Mouse (Mus musculus) spleen, adult 2 months (tissue): ENCODE data around the gene Glis2. TPM values are rescaled to one million over a fixed set of nuclear protein-coding genes. Genes with fewer than 3 reads are reported as not detected.

Experiments used
- DNase-seq, 2 experiments: peaks; one replicate each; pipeline versions ENCODE4 v3.0.0 to v3.0.0-alpha.2; 2012 to 2021; ENCODE audit warnings: low spot score in 2 of 2, low read depth in 1 of 2
- H3K27ac ChIP-seq: fragments of 200-500 bp; 2 replicates; pipeline ENCODE4 v1.5.1; 2012; ENCODE audit warnings: low read length, inconsistent platforms; ENCODE audit not compliant: insufficient read depth
- H3K27me3 ChIP-seq: fragments of 200-500 bp; 2 replicates; pipeline ENCODE4 v1.6.1; 2012; ENCODE audit warnings: mild to moderate bottlenecking, moderate library complexity, low read length, inconsistent platforms; ENCODE audit not compliant: control insufficient read depth, insufficient read depth
- H3K36me3 ChIP-seq: fragments of 200-500 bp; 2 replicates; pipeline ENCODE4 v1.6.1; 2012; ENCODE audit warnings: mild to moderate bottlenecking, low read length, inconsistent platforms; ENCODE audit not compliant: control insufficient read depth, insufficient read depth
- H3K4me1 ChIP-seq: fragments of 200-500 bp; 2 replicates; pipeline ENCODE4 v1.6.1; 2011; ENCODE audit warnings: inconsistent platforms; ENCODE audit not compliant: control insufficient read depth, insufficient read depth, insufficient read length
- H3K4me3 ChIP-seq: fragments of 200-500 bp; 2 replicates; pipeline ENCODE4 v1.5.1; 2011; ENCODE audit warnings: mild to moderate bottlenecking, inconsistent platforms; ENCODE audit not compliant: insufficient read depth, insufficient read length; ENCODE audit errors: extremely low read depth
- CTCF ChIP-seq: fragments of 200-500 bp; IDR thresholded peaks from 2 replicates; pipeline ENCODE4 v1.5.1; 2011; ENCODE audit warnings: mild to moderate bottlenecking, inconsistent platforms; ENCODE audit not compliant: insufficient read depth, insufficient read length, insufficient replicate concordance; ENCODE audit errors: extremely low read depth
- POLR2A ChIP-seq: fragments of 200-500 bp; IDR thresholded peaks from 2 replicates; pipeline ENCODE4 v1.6.1; 2011; ENCODE audit warnings: low read depth, low read length, inconsistent platforms
- WGBS: fragments of 180-500 bp; shearing (Covaris S2); methylation state at CpG from one replicate; pipeline ENCODE4 v1.1.7; 2018; 5-methylcytosine and 5-hydroxymethylcytosine counted together
- polyA plus RNA-seq: library from polyadenylated mRNA; depleted of rRNA; stranded (reverse); fragments of >200 nt; gene quantifications from 2 replicates; pipeline ENCODE4 v1.2.3, GENCODE M21; 2012

Glis2 gene
- polyA plus RNA-seq, 1 experiment: 11.9 TPM

- 93% methylated on average over 9 of the region's 9 CpGs for WGBS
- Histone ChIP-seq H3K27ac (no peak overlapping the region), H3K36me3 (peaks cover 39% of the 10 kb centered on the region), H3K4me3 (no peak overlapping the region), H3K4me1 (no peaks in the 10 kb centered on the region), H3K27me3 (no peaks in the 10 kb centered on the region)
- TF ChIP-seq CTCF (no peak), POLR2A (no peak)
- no peak for DNase-seq
Observed at GRCm38 (mm10) chr16:4634681-4635080, 40.2 kb downstream of the Glis2 start.

DNA sequence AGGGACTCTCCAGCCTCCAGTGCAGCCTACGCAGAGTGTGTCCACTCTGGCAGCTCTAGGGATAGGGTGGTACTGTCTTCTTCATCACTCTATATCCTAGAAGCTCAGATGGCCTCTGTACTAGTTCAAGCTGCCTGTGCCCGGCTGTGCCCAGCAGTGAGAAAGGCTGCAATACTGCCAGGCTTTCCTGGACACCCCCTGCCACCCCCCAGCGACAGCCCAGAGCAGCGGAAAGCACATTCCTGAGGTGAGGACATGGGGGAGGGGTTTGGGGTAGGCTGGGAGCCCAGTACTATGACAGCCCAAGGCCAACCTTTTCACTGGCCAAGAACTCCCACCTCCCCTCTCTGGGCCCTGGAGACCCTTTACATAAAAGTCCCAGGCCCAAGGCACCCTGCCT is 41.2 kb downstream of the Glis2 start:
- WGBS: 96% methylated on average over 4 of the region's 4 CpGs
- no peak overlapping the region for H3K4me3 ChIP-seq

DNA sequence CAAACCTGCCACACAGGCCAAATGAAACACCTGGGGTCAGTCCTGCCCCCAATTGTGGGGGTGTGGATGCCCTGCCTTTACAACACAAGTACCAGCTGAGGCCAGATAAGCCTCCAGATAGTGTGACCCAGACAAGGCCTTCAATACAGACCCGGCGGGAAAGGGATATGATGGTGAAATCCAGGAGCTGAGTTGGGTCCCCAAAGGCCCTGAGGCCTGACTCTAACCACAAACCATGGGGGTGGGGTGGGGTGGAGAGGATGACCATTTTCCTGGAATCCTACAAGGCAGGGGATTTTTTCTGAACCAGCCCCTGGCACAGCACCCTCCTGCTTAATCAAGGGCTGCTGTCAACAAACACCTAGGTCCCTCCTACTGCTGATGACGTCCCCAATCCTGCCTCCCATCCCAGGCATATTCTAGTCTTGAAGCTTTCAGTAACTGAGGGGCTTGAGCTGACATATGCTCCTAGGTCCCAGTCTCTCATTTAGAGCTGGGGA is 44.4 kb downstream of the Glis2 start:
- TF ChIP-seq CTCF (no peak), POLR2A (no peak)
- WGBS: 87% methylated on average over 3 of the region's 3 CpGs
- Histone ChIP-seq H3K4me1 (peaks cover 16% of the 10 kb centered on the region; the same call in 1 of the 2 replicates), H3K27ac (no peak overlapping the region), H3K36me3 (peaks cover 17% of the 10 kb centered on the region), H3K27me3 (no peaks in the 10 kb centered on the region), H3K4me3 (no peak overlapping the region)
- DNase-seq: no peak

More for the DNA sequence above, 41.2 kb downstream of the Glis2 start:
- H3K27ac ChIP-seq: no peak overlapping the region
- H3K4me1 ChIP-seq: peaks cover 5% of the 10 kb centered on the region; the same call in 1 of the 2 replicates
- no peaks in the 10 kb centered on the region for H3K27me3 ChIP-seq
- TF ChIP-seq POLR2A (no peak), CTCF (no peak)
- H3K36me3 ChIP-seq: peaks cover 39% of the 10 kb centered on the region
- DNase-seq: no peak

DNA sequence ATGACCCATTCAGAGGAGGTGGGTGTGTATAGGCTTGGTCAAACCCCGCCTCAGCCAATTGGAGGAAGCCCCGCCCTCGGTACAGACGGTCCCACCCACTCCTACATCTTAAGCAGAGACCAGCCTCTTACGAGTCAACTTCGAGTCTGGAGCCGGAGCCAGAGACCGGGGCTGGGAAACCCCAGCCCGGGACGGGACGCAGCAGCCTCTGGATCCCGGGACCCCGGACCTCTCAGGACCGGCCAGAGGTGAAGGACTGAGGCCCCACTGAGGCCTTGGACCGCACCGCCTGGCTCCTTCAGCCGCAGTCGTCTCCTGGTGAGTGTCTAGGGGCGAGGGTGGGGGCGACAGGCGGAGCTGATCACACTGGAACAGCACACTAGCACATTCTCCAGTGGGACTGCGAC is 45.3 kb downstream of the Glis2 start, which contains the start of the genes Vasn and Dnaja3:
Gene Vasn (plus strand): TSS at position 111 of the 407 bp plus-strand sequence.
Gene Dnaja3 (plus strand): TSS at position 159 of the 407 bp plus-strand sequence.
- H3K27ac ChIP-seq: peak within 1 kb of the TSS; percentile 65
- H3K4me1 ChIP-seq: peaks cover 16% of the 10 kb centered on the region; the same call in 1 of the 2 replicates
- H3K27me3 ChIP-seq: no peaks in the 10 kb centered on the region
- peaks cover 9% of the 10 kb centered on the region for H3K36me3 ChIP-seq
- WGBS: 49% methylated on average over 22 of the region's 22 CpGs
- no peak for TF ChIP-seq POLR2A
- TF ChIP-seq CTCF: no peak
- H3K4me3 ChIP-seq: peak within 1 kb of the TSS; percentile 44; the same call in 1 of the 2 replicates
- DNase-seq: peak in 1 of 2 experiments; percentile 45

DNA sequence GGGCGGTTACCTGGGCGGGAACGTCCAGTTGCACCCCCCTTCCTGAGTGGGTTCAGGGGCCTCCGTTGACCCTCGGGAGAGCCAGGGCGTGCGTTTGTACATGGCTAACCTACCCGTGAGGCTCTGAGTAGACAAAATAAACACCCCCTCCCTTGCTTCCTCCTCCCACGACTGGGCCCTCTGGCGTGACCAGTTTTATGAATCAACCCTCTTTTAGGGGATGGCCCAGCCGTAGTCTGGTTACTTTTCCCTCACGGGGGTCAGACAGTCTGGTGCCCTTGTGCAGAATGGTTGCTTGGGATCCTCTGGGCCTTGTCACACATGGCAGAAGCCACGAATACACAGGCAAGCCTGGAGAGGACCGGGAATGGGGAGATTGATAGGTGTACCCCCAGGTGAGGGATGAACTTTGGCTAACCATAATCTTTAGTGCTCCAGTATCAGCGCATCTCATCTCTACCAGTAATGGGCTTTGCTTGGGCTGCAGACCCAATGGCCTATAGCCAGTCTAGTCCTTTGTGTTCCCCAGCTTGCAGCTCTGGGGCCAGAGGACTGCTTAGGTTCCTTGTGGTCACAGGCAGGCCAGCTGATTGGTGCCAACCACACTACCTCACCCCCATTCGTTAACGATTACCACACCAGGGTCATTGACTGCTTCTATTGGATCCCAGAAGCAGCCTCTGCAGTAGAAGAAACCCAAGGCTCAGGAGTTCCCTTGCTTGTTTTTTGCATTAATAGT is 45.9 kb downstream of the Glis2 start:
- peaks cover 16% of the 10 kb centered on the region; the same call in 1 of the 2 replicates for H3K4me1 ChIP-seq
- DNase-seq: peak in 1 of 2 experiments; percentile 20
- TF ChIP-seq POLR2A (no peak), CTCF (no peak)
- H3K27ac ChIP-seq: peak overlapping the region; percentile 65
- peaks cover 6% of the 10 kb centered on the region for H3K36me3 ChIP-seq
- peak overlapping the region; percentile 44; the same call in 1 of the 2 replicates for H3K4me3 ChIP-seq
- 49% methylated on average over 17 of the region's 17 CpGs for WGBS
- no peaks in the 10 kb centered on the region for H3K27me3 ChIP-seq

DNA sequence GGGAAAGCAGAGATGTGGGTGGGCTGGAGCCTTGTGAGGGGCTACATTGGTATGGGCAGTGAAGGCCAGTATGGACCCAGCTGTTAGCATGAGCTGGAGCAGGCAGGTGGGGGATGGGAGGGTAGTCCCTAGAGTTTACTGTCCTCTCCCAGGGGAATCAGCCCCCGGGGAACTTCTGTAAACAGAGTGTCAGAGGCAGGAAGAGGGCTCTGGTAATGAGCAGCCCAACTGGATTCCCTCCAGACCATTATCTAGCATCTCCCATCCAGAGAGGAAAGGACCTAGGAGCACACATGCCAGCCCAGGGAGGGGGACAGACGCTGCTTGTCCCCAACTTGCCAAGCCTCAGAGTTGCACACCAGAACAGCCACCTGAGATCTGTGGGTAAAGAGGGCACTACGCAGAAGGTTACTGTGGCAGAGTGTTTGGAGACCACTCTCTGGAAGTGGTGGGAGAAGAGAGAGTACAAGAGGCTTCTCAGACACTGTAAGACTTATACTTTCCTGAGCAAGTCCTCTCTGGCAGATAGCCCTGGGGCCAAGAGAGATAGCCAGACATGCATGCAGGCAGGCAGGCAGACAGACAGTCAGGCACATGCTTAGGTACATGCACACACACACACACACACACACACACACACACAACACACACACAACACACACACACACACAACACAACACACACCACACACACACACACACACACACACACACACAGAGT is 46.8 kb downstream of the Glis2 start:
- peak in 1 of 2 experiments; percentile 38 for DNase-seq
- Histone ChIP-seq H3K36me3 (peaks cover 9% of the 10 kb centered on the region), H3K4me3 (no peak overlapping the region), H3K27ac (peak overlapping the region; percentile 33; the same call in 1 of the 2 replicates), H3K27me3 (no peaks in the 10 kb centered on the region), H3K4me1 (peaks cover 16% of the 10 kb centered on the region; the same call in 1 of the 2 replicates)
- WGBS: 61% methylated on average over 3 of the region's 3 CpGs
- no peak for TF ChIP-seq CTCF
- no peak for TF ChIP-seq POLR2A

- Histone ChIP-seq H3K4me1 (peaks cover 16% of the 10 kb centered on the region; the same call in 1 of the 2 replicates), H3K4me3 (no peak overlapping the region), H3K27ac (0 out of 2 replicates have a peak overlapping the region, but pooled peaks have one; percentile 8), H3K36me3 (peaks cover 13% of the 10 kb centered on the region), H3K27me3 (no peaks in the 10 kb centered on the region)
- no peak for DNase-seq
- 91% methylated on average over 13 of the region's 13 CpGs for WGBS
- TF ChIP-seq POLR2A (no peak), CTCF (no peak)
Observed at GRCm38 (mm10) chr16:4642190-4642589, 47.7 kb downstream of the Glis2 start.
